Mouse (Mus musculus): ENCODE data around the gene Prok1.

Gene Prok1

GRCm38 (mm10) chr3:107239607-107240006, at the start of gene Prok1:
TSS of gene Prok1 (minus strand) at chr3:107239707.
- DNase-seq (ENCODE audit: extremely low read depth, insufficient read length, low spot score), result no peak

- no peak for DNase-seq (ENCODE audit: extremely low read depth, insufficient read length, low spot score)
These were observed 47.8 kb upstream of the Prok1 start for GRCm38 (mm10) chr3:107287346-107287745.

GRCm38 (mm10) chr3:107286123-107286522, 46.6 kb upstream of the Prok1 start:
- no peak for DNase-seq (ENCODE audit: extremely low read depth, insufficient read length, low spot score)

- peak; percentile 95 for DNase-seq (ENCODE audit: extremely low read depth, insufficient read length, low spot score)
These were observed 39.2 kb upstream of the Prok1 start, which contains the start of gene Lamtor5 for GRCm38 (mm10) chr3:107278479-107279269. TSS of gene Lamtor5 (plus strand) at chr3:107278858.

GRCm38 (mm10) chr3:107276626-107277025, 37.1 kb upstream of the Prok1 start:
- DNase-seq (ENCODE audit: extremely low read depth, insufficient read length, low spot score), result no peak

- DNase-seq (ENCODE audit: extremely low read depth, insufficient read length, low spot score), result no peak
These were observed 36.5 kb upstream of the Prok1 start for GRCm38 (mm10) chr3:107275996-107276395.

- DNase-seq (ENCODE audit: extremely low read depth, insufficient read length, low spot score), result no peak
These were observed 35.8 kb upstream of the Prok1 start for GRCm38 (mm10) chr3:107275351-107275750.

GRCm38 (mm10) chr3:107273820-107274219, 34.3 kb upstream of the Prok1 start:
- peak; percentile 26 for DNase-seq (ENCODE audit: extremely low read depth, insufficient read length, low spot score)

GRCm38 (mm10) chr3:107272433-107272832, 32.9 kb upstream of the Prok1 start:
- no peak for DNase-seq (ENCODE audit: extremely low read depth, insufficient read length, low spot score)

GRCm38 (mm10) chr3:107266814-107267345, 27.4 kb upstream of the Prok1 start:
- DNase-seq (ENCODE audit: extremely low read depth, insufficient read length, low spot score), result no peak

- no peak for DNase-seq (ENCODE audit: extremely low read depth, insufficient read length, low spot score)
These were observed 22.3 kb upstream of the Prok1 start for GRCm38 (mm10) chr3:107261851-107262165.

GRCm38 (mm10) chr3:107260956-107261850, 21.7 kb upstream of the Prok1 start:
- DNase-seq (ENCODE audit: extremely low read depth, insufficient read length, low spot score), result no peak

- DNase-seq (ENCODE audit: extremely low read depth, insufficient read length, low spot score), result no peak
These were observed 18.4 kb upstream of the Prok1 start for GRCm38 (mm10) chr3:107257924-107258323.

GRCm38 (mm10) chr3:107256724-107257123, 17.2 kb upstream of the Prok1 start:
- no peak for DNase-seq (ENCODE audit: extremely low read depth, insufficient read length, low spot score)

- DNase-seq (ENCODE audit: extremely low read depth, insufficient read length, low spot score), result no peak
These were observed 16.5 kb upstream of the Prok1 start for GRCm38 (mm10) chr3:107255992-107256391.

- no peak for DNase-seq (ENCODE audit: extremely low read depth, insufficient read length, low spot score)
These were observed 14.4 kb upstream of the Prok1 start for GRCm38 (mm10) chr3:107253925-107254324.

GRCm38 (mm10) chr3:107252035-107252434, 12.5 kb upstream of the Prok1 start:
- DNase-seq (ENCODE audit: extremely low read depth, insufficient read length, low spot score), result no peak

GRCm38 (mm10) chr3:107250320-107250719, 10.8 kb upstream of the Prok1 start:
- no peak for DNase-seq (ENCODE audit: extremely low read depth, insufficient read length, low spot score)

- DNase-seq (ENCODE audit: extremely low read depth, insufficient read length, low spot score), result no peak
These were observed 9.5 kb upstream of the Prok1 start for GRCm38 (mm10) chr3:107249042-107249441.

GRCm38 (mm10) chr3:107246876-107247275, 7.4 kb upstream of the Prok1 start:
- no peak for DNase-seq (ENCODE audit: extremely low read depth, insufficient read length, low spot score)

- no peak for DNase-seq (ENCODE audit: extremely low read depth, insufficient read length, low spot score)
These were observed 2.0 kb upstream of the Prok1 start for GRCm38 (mm10) chr3:107241389-107242094.

Data from 3134 (cell line).